Mouse (Mus musculus) liver, embryonic 15.5 days (tissue): ENCODE results near the gene Gtpbp3. TPM values are rescaled to one million over a fixed set of nuclear protein-coding genes. Genes with fewer than 3 reads are reported as not detected.
A peak's percentile ranks its signal among the peaks of the same experiment; 100 is the strongest.

ENCODE experiments used
- ATAC-seq: fragments of 200-750 bp; cut with Nextera tagmentation; 2 replicates; pipeline ENCODE4 v1.8.0; 2017; ENCODE audit warnings: moderate number of reproducible peaks, mild to moderate bottlenecking, moderate library complexity; ENCODE audit not compliant: insufficient read depth
- H3K27ac ChIP-seq: fragments of 300-500 bp; sonication (generic); replicated peaks from 2 replicates; pipeline ENCODE4 v1.5.1; 2015; ENCODE audit warnings: mild to moderate bottlenecking, inconsistent platforms
- H3K27me3 ChIP-seq: fragments of 300-500 bp; sonication (generic); 2 replicates; pipeline ENCODE4 v1.6.1; 2015; ENCODE audit warnings: mild to moderate bottlenecking, inconsistent platforms
- H3K36me3 ChIP-seq: fragments of 300-500 bp; sonication (generic); replicated peaks from 2 replicates; pipeline ENCODE4 v1.6.1; 2015; ENCODE audit warnings: moderate library complexity, mild to moderate bottlenecking, inconsistent platforms
- H3K4me1 ChIP-seq: fragments of 300-500 bp; sonication (generic); replicated peaks from 2 replicates; pipeline ENCODE4 v1.6.1; 2015; ENCODE audit warnings: inconsistent platforms
- H3K4me2 ChIP-seq: fragments of 300-500 bp; sonication (generic); 2 replicates; pipeline ENCODE4 v1.6.1; 2015; ENCODE audit warnings: moderate library complexity, mild to moderate bottlenecking, inconsistent platforms
- H3K4me3 ChIP-seq: fragments of 300-500 bp; sonication (generic); replicated peaks from 2 replicates; pipeline ENCODE4 v1.5.1; 2015; ENCODE audit warnings: mild to moderate bottlenecking, inconsistent platforms
- H3K9ac ChIP-seq: fragments of 300-500 bp; sonication (generic); 2 replicates; pipeline ENCODE4 v1.6.1; 2015; ENCODE audit warnings: moderate library complexity, mild to moderate bottlenecking, inconsistent platforms
- H3K9me3 ChIP-seq: fragments of 300-500 bp; sonication (generic); replicated peaks from 2 replicates; pipeline ENCODE4 v1.6.1; 2016; ENCODE audit warnings: inconsistent platforms
- whole genome bisulfite sequencing: fragments of 180-500 bp; shearing (Covaris S2); methylation state at CpG from one replicate; pipeline ENCODE4 v1.1.7; 2015; ENCODE audit warnings: mixed read lengths; ENCODE audit not compliant: insufficient replicate concordance; 5-methylcytosine and 5-hydroxymethylcytosine counted together
- polyA plus RNA-seq: library from polyadenylated mRNA; unstranded; fragments of >200 nt; fragmentation: Nextera tagmentation; extraction: Ambion mirVana; gene quantifications from 2 replicates; pipeline ENCODE4 v1.2.1, GENCODE M21; 2015

Gtpbp3 gene
- polyA plus RNA-seq, 1 experiment from 2014 or later = 4.2 TPM

DNA sequence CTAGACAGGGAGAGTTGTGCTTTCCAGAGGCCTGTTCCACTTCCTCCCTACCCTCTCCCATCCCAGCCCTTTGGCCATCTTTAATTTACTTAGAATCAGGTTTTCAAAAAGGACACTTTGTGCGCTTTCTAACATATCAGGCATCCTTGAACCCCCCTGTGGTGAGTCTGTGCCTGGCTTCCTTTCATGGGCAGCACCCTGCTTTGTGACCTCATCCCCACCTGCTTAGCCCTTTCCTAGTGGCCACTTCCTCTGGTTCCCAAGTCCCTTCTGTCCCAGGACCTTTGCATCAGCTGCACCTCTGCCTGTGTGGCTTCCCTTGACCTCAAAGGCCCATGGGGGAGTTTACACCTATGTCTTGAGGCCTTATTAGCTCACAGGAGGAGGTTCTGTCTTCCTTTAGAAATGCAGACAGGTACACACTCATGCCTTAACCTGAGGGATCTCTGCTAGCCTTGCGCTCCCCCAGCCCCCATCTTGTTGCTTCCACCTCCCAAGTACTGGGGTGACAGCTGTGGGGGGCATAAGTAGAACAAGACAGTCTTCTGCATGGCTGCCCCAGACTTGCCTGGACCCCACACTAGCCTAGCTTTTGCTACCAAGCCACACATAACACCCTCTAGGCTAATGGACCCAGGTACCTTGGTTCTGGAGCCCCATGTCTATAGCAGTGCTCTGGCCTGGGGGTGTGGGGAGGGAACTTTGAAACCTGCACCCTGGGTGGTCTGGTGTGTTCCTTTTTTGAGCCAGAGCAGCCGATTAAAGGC, 17.6 kb upstream of the Gtpbp3 start:
- H3K4me3 ChIP-seq = peak overlapping the region; percentile 85
- peak overlapping the region; percentile 82; the same call in 1 of the 2 replicates for H3K27ac ChIP-seq
- H3K27me3 ChIP-seq = no peaks in the 10 kb centered on the region
- peak overlapping the region; percentile 95 for H3K4me2 ChIP-seq
- H3K4me1 ChIP-seq = peaks cover 36% of the 10 kb centered on the region
- H3K36me3 ChIP-seq = peaks cover 56% of the 10 kb centered on the region
- ATAC-seq = no peak
- H3K9ac ChIP-seq = peak overlapping the region; percentile 85
- 82% methylated on average over 3 of the region's 3 CpGs for whole genome bisulfite sequencing
- H3K9me3 ChIP-seq = no peaks in the 10 kb centered on the region

DNA sequence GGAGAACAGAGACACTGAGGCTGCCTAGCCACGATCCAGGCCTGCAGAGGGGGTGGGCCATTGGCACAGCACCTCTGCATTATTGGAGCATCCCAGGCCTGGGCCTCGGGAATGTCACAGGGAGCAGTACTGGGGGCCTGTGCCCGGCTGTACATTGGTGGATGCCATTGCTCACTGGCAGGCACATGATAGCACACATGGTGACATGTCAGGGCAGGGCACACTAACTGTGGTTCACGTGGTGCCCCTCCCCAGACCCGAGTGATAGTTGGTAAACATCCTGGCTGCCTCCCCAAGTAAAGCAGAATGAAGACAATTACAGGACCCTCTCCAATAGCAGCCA, 17.0 kb upstream of the Gtpbp3 start:
- Histone ChIP-seq H3K27me3 (no peaks in the 10 kb centered on the region), H3K36me3 (peaks cover 55% of the 10 kb centered on the region), H3K9me3 (no peaks in the 10 kb centered on the region), H3K4me3 (0 out of 2 replicates have a peak overlapping the region, but pooled peaks have one; percentile 4), H3K27ac (no peak overlapping the region), H3K4me2 (0 out of 2 replicates have a peak overlapping the region, but pooled peaks have one; percentile 95), H3K9ac (no peak overlapping the region), H3K4me1 (peaks cover 36% of the 10 kb centered on the region)
- 67% methylated on average over 5 of the region's 5 CpGs for WGBS
- ATAC-seq = no peak

DNA sequence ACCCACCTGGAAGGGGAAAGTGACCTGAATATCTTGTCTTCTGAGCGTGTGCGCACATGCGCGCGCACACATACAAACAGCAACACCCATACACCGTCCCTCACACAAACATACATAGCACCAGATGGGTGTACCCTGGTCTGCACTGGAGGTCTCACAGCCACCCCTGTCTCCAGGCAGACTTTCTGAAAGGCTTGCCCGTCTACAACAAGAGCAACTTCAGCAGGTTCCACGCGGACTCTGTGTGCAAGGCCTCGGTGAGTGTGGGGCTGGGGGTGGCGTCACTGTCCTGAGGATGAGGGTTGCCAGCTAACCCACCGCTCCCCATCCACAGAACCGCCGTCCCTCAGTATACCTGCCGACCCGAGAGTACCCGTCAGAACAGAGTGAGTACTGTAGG, 16.0 kb upstream of the Gtpbp3 start:
- no peak overlapping the region for H3K27ac ChIP-seq
- H3K4me2 ChIP-seq = no peak overlapping the region
- H3K4me1 ChIP-seq = peaks cover 42% of the 10 kb centered on the region
- WGBS = 94% methylated on average over 17 of the region's 17 CpGs
- H3K4me3 ChIP-seq = no peak overlapping the region
- no peak overlapping the region for H3K9ac ChIP-seq
- H3K27me3 ChIP-seq = peaks cover 7% of the 10 kb centered on the region; the same call in 1 of the 2 replicates
- H3K36me3 ChIP-seq = peaks cover 47% of the 10 kb centered on the region
- ATAC-seq = no peak
- H3K9me3 ChIP-seq = no peaks in the 10 kb centered on the region

DNA sequence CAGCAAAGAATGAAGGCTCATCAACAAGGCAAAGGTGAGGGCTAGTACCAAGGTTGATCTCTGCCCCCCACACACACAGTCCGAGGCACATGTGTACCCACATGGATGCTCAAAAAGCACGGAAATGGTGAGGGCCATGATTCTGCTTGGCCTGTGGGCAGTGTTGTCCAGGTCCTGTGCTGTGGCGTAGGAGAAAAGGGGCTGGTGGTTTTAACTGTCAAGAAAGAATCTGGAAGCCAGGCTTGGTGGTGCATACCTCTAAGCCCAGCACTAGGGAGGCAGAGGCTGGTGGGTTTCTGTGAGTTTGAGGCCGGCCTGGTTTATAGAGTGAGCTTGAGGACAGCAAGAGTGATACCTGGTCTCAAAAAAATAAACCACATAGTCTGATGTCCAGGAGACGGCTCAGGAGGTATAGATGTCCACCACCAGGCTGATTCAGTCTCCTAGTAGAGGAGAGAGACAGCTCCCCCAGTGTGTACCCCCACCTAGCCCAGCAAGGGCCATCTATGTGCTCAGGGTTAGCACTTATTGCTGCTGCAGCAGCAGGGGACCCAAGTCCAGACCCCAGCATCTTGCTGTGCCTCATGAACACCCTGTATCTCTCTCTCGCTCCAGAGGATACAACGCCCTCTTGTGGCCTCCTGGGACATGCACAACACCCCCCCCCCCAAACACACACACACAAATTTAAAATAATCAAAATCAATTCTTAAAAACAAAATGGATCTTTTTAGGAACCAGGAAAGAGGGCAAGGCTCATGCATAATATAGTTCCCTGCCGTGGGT, 15.1 kb upstream of the Gtpbp3 start:
- H3K4me3 ChIP-seq = no peak overlapping the region
- 80% methylated on average over 8 of the region's 8 CpGs for WGBS
- H3K36me3 ChIP-seq = peaks cover 47% of the 10 kb centered on the region

DNA sequence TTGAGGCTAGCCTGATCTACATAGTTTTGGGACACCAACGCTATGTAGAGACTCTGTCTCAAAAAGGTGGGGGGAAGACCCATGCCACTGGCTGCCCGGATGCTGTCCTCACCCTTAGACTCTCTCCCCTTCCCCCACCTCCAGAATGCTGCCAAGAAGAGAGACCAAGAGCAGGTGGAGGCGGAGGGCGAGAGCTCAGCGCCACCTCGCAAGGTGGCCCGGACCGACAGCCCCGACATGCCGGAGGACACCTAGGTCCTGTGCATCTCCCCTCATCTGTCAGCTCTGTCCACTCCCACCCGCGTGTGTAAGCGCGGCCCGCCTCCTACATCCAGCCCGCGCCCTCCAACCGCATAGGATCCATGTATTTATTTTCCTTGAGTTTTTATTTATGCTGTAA, 13.6 kb upstream of the Gtpbp3 start:
- peaks cover 16% of the 10 kb centered on the region for H3K27me3 ChIP-seq
- no peak overlapping the region for H3K4me3 ChIP-seq
- peaks cover 46% of the 10 kb centered on the region for H3K4me1 ChIP-seq
- no peaks in the 10 kb centered on the region for H3K9me3 ChIP-seq
- no peak overlapping the region for H3K27ac ChIP-seq
- H3K4me2 ChIP-seq = no peak overlapping the region
- peaks cover 47% of the 10 kb centered on the region for H3K36me3 ChIP-seq
- 84% methylated on average over 18 of the region's 18 CpGs for WGBS
- no peak overlapping the region for H3K9ac ChIP-seq
- ATAC-seq = no peak

More for the DNA sequence above, 15.1 kb upstream of the Gtpbp3 start:
- Histone ChIP-seq H3K9me3 (no peaks in the 10 kb centered on the region), H3K4me1 (peaks cover 51% of the 10 kb centered on the region), H3K27me3 (peaks cover 16% of the 10 kb centered on the region), H3K4me2 (no peak overlapping the region), H3K27ac (no peak overlapping the region), H3K9ac (no peak overlapping the region)
- ATAC-seq = no peak

DNA sequence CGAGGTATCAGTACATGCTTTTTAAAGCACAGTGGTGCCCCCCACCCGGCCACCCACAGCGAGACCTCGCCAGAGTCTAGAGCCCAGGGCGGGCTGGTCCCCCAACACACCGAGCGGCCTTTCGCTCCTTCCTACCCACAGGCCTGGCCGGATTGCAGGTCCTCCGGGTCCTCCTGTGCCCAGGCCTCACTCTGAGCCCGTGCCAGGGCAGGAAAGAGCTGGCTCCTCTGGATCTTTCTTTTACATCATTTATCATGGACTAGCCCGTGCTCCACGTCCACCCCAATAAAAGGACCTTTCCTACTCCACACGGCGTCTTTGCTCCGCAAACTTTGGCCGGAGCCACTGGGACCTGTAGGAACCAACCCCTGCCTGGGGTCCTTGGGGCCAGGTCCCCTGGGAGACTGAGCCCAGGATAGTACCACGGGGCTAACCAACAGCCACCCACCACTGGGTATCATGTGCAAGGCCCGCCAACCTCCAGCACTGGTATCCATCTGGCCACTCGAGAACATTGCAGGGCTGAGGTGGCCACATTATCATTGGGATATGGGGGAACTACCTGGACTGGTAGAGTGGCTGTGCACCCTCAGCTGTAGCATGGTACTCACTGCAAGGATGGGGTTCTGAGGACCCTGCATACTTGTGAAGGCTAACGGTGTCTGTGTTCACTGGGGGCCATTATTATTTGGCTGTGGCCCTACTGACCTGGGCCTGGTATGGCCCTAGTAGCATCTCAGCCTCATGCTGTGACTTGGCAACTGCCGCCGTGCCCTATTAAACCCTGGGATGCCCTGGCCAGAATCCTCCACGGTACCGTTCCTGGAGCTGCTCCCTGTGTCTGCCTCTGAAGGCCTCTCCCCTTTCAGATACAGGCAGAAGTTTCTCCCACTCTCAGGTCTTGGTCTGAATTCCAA, 12.9 kb upstream of the Gtpbp3 start:
- ATAC-seq = no peak
- Histone ChIP-seq H3K4me3 (no peak overlapping the region), H3K27me3 (peaks cover 16% of the 10 kb centered on the region), H3K4me2 (peak overlapping the region; percentile 95), H3K4me1 (peaks cover 42% of the 10 kb centered on the region), H3K36me3 (peaks cover 47% of the 10 kb centered on the region), H3K9ac (0 out of 2 replicates have a peak overlapping the region, but pooled peaks have one; percentile 60), H3K27ac (no peak overlapping the region), H3K9me3 (no peaks in the 10 kb centered on the region)
- 82% methylated on average over 25 of the region's 25 CpGs for whole genome bisulfite sequencing

DNA sequence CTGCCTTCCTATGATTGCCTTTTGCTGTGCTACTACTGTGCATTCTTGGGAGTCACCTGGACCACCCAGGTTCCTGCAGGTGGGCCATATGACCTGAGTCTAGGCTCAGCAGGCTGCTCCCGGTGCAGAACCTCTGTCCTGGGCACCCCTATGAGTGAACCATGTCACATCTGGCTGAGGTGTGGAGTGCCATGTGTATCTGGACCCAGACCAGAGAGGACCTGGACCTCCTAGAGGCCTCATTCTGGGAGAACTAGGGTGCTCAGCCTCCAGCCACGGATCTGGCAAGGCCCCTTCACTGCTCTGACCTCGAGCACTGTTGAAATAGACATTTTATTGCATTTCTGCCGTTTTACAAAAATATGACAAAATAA, 12.2 kb upstream of the Gtpbp3 start:
- Histone ChIP-seq H3K27ac (peak overlapping the region; percentile 71; the same call in 1 of the 2 replicates), H3K36me3 (peaks cover 47% of the 10 kb centered on the region), H3K9ac (peak overlapping the region; percentile 60), H3K4me3 (peak overlapping the region; percentile 67), H3K9me3 (no peaks in the 10 kb centered on the region), H3K4me2 (peak overlapping the region; percentile 95), H3K27me3 (peaks cover 16% of the 10 kb centered on the region), H3K4me1 (peaks cover 42% of the 10 kb centered on the region)
- 34% methylated on average over 4 of the region's 4 CpGs for WGBS
- ATAC-seq = no peak

DNA sequence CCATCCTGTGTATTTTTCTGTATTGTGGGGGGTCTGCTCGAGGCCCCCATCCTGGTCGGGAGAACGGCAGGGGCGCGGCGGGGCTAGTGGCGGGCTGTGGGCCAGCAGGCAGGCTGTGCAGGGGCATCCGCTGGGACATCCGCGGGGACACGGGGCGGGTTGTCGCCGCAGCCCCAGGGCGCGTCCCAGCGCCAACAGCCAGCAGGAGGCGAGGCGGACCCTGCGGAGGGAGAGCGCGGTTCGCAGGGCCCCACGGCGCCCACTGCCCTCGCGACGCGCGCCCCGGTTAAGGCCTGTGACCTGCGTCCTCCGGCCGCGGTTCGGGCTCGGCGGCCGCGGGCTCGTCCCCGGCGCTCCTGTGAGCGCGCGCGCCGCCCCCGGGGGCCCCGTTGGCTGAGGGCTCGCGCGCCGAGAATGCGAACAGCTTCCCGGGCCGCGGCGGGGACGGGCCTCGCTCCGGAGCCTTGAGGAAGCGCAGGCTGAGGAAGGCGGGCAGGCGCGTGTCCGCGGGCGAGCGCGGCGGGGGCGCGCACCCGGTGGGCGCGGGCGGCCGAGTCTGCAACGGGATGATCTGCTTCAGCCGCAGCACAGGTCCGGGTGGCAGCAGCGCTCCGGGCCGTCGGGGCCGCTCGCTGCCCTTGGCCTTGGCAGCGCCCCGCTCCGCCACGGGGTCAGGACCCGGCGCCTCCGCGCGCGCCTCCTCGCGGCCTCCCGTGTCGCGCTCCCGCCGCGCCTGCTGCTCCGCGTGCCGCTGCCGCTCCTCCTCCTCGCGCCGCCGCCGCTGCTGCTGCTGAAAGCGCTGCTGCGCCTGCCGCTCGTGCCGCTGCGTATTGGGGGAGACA, 11.6 kb upstream of the Gtpbp3 start:
- ATAC-seq = peak; percentile 75
- Histone ChIP-seq H3K9me3 (no peaks in the 10 kb centered on the region), H3K27me3 (peaks cover 21% of the 10 kb centered on the region), H3K4me2 (peak overlapping the region; percentile 95), H3K36me3 (peaks cover 41% of the 10 kb centered on the region), H3K27ac (peak overlapping the region; percentile 71), H3K4me3 (peak overlapping the region; percentile 67), H3K4me1 (peaks cover 39% of the 10 kb centered on the region), H3K9ac (peak overlapping the region; percentile 60)
- WGBS = under 1% methylated on average over 98 of the region's 121 CpGs

DNA sequence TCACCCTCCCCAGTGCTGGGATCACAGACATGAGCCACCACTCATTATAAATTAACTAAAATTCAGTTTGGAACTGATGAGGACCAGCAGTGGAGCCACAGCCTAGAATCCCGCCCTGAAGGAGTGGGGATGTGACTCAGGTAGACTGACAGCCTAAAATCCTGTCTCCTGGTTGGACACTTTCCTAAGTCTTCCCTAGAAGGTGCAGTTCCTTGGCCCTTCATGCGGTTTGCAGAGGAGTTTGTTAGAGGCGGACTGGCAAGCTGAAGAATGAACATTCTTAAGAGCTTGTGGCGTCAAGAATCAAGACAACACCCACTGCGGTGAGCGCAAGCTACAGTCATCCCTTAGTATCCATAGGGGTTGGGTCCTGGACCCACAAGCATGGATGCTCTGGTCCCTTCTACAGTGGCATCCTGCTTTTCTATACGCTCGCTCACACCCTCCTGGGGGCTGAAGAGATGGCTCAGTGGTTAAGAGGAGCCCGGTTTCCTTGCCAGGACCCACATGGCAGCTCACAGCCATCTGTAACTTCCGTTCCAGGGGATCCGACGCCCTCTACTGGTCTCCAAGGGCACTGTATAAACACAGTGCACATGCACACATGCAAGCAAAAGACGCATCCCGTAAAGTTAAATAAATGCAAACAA, 10.6 kb upstream of the Gtpbp3 start:
- WGBS = 42% methylated on average over 14 of the region's 14 CpGs
- Histone ChIP-seq H3K9ac (no peak overlapping the region), H3K27ac (no peak overlapping the region), H3K9me3 (no peaks in the 10 kb centered on the region), H3K4me3 (peak overlapping the region; percentile 67), H3K4me2 (peak overlapping the region; percentile 95), H3K36me3 (peaks cover 31% of the 10 kb centered on the region), H3K4me1 (peaks cover 39% of the 10 kb centered on the region), H3K27me3 (peaks cover 25% of the 10 kb centered on the region)
- ATAC-seq = no peak

DNA sequence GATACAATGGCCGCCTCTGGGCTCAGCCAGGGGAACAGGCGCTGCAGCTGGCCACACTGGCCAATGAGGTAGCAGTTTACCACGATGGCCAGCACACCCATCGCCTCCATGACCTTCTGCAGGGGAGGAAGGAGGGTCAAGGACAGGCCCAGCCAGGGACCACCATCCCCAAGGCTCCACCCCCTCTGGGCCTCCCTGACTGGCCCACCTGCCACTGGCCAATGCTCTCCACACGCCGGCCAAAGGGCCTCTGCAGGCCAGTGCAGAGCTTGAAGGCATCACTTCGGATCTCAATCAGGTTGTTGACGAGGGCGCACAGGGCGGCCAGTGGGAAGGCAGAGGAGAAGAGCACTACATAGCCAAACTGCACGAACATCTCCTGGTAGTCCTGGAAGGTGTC, 9.0 kb upstream of the Gtpbp3 start:
- Histone ChIP-seq H3K4me3 (no peak overlapping the region), H3K4me1 (peaks cover 39% of the 10 kb centered on the region), H3K36me3 (peaks cover 15% of the 10 kb centered on the region), H3K9ac (no peak overlapping the region), H3K9me3 (no peaks in the 10 kb centered on the region), H3K27me3 (peaks cover 25% of the 10 kb centered on the region), H3K4me2 (no peak overlapping the region), H3K27ac (no peak overlapping the region)
- ATAC-seq = no peak
- 75% methylated on average over 11 of the region's 11 CpGs for WGBS
